Mouse (Mus musculus) CD4-positive, CD25-positive, alpha-beta regulatory T cell, adult 2 months (primary cell): ENCODE data around the gene Myo16.

Source experiments
- DNase-seq: peaks from one replicate; pipeline ENCODE4 v3.0.0-alpha.2; 2012; ENCODE audit warnings: low read depth, low spot score

Gene Myo16

DNA sequence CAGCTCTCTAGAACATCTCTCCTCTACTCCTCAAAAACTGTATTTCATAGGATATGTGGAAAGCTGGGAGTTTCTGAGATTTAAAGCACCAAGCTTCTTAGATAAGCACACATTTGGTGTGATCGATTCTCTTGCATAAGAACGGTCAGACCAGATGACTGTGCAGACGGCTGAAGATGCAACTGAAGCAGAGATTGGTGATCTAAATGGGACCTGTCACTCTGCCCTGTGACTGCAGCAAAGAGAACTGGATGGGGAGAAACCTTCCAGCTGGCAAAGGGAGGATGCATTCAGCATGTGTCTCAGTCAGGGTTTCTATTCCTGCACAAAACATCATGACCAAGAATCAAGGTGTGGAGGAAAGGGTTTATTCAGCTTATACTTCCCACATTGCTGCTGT is 318.7 kb downstream of the Myo16 start:
- no peak for DNase-seq

DNA sequence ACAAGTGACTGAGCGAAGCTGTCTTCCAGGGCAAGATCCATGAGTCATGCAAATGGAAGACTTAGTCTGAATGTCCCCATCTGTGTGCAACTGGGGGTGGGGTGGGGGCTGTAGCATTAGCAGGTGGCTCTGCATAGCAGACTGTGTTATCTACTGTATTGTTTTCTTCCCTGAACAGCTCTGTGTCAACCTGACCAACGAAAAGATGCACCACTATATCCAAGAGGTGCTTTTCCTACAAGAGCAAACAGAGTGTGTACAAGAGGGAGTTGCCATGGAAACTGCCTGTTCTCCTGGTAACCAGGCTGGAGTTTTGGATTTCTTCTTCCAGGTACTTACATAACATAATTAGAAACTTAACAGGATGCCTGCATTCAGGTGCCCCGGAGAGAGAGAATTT is 320.7 kb downstream of the Myo16 start:
- no peak for DNase-seq

DNA sequence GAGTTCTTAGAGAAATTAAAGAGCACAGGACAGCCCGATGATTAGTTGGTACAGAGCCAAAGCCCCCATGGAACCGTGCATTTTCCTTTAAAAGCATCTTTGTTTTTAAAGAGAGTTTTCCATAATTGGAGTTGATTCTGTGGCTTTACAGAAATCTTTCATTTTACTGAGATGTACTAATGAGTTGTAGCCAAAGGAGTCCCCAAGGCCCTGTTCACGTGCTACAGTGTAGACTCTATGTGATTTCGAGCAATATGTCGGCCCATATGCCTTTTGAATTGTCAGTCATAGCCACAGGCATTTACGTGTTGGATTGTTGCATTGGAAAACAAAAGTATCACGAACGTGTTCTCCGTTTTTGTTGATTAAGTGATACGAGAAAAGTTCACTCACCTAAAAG is 325.3 kb downstream of the Myo16 start:
- no peak for DNase-seq

DNA sequence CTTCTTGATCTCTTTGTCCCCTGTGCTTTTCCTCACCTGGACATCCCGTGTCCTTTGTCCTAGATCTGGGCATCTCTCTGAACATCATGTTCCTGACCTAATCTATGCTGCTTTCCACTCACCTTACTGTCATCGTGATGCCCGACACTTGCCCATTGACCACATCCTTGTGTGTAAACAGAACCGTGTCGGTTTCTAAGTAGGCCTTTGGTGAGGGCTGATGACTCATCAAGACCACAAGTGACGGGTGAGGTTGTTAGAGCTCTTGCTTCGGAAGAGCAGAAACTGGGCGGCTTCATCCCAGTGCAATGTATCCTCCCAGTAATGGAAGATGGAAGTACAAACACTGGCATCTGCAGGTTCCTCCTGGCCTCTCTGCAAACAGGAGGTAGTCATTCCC is 327.1 kb downstream of the Myo16 start:
- peak; percentile 9 for DNase-seq

DNA sequence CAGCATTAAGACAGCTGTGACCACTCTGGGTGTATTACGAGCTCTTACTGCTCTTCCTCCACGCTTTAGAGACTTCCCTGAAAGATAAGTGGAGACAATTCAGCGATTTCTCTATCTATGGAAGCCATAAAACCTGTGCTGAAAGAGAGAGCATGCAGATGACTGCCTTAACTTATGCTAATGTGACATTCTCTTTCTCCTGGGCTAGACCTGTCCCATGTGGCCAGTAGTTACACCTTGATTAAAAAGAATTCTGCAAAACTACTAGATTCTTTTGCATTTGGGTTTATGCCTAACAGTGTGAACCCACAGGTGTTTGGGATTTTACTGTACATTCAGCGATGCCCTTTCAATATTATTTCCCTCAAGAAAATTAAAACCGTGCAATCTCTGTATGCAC is 328.4 kb downstream of the Myo16 start:
- no peak for DNase-seq

DNA sequence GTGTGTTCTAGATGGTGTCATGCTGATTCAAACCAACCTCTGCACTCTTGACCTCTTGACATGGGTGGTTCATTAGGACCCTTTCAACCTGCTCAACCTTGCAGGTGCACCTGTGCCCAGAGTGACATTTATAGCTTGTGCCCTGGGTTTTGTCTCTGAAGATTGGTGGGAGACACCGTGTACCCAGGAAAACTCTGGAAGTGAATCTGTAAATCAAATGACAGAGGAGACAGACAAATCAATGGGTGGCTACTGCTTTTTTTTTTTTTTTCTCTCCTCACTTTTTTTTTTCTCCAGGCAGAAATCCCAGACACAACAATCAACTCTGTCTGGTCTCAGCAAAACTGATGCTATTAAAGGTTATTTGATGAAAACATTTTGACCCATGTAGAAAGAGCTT is 329.2 kb downstream of the Myo16 start:
- DNase-seq = no peak

DNA sequence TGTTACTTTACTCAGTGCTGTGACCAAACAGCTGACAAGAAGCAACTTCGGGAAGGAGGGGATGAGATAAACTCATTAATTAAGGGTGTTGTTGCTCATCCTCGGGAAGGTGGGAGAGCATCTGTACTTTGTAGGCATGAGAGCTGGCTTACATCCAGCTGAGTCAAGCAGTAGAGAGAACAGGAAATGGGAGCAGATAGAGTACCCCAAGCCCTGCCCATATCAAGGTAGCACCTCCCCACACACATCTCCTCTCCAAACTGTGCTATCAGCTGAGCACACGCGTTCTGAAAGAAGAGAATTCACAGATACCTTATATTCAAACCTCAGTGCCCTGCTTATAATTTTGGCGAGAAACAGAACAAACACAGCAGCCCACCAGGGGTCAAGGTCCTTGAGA is 330.1 kb downstream of the Myo16 start:
- DNase-seq = no peak

DNA sequence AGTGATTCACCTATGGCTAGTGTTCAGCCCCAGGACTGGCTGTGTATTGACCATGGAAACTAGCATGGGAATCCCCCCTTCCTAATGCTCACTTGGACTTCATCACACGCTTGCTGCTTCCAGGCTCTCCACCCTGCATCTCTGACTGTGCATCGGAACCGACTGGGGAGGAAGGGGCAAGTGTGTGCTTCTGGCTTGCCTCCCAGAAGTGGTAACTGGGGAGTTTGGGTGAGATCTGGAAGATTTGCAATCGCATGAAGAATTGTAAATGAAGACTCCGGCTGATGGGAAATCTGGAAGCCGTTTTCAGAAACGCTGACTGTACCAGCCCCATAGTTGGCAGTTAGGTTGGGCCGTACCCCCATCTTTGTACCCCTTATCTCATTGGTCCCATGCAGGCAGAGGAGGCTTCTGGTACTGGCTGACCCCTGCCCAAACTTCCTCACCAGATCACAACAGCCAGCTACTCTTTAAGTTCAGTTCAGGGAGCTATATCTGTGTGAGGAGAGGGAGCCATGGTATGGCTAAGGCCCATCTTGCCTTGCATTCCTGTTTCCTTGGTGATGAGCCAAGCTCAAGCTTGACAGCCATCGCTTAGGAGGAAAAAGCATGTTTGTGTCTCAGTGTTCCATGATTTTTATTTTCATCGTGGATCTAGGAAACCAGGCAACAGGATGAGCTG is 336.2 kb downstream of the Myo16 start:
- DNase-seq = no peak

DNA sequence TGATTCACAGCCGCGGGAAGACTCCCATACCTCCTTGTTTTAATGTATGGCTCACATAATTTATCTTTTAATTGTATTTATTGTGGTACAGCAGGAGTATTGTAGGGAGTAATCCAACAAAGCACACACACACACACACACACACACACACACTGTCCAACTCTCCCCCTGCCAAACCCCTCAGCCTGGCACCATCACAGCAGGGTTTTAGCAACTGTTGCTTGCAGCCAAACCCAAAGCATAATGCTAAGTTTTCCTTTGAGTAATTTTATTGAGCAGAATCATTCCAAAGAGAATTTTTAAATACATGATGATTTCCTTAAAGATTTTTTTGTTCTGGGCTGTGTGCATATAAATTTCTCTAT is 336.7 kb downstream of the Myo16 start:
- no peak for DNase-seq

DNA sequence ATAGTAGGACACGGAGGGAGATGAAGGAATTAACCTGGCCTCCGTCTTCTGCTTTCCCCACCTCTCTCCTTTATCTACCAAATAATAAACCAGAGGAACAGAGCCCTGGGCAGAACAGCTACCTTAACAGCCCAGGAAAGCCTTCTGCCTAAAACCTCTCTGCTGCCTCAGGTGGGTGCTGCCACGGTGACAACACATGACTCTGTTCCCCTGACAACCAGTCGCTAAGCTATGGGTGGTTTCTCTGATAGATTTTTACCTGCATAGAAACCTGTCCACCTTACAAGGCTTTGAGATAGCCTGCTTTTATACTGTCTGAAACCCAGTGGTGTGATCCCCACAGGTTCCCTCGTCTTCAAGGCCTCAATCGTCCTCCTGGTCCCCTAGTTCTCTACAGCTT is 337.2 kb downstream of the Myo16 start:
- no peak for DNase-seq

DNA sequence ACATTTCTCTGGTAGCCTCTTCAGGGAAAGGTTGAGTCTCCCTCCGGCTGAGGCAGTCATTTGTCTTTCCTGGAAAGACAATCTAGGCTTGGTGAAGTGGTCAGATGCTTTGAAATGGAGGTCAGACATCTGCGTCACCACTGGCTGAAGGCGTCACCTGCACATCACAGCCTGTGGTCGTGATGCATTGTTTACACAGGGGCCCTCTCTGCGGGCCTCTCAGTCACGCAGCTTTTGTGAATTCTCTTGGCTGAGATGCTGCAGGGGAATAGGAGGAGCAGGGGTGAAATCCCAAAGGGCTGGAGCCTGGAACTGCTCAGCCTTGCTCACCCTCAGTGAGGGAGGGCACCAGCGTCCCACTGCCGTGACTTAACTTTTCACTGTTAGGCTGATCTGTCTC is 346.1 kb downstream of the Myo16 start:
- no peak for DNase-seq

DNA sequence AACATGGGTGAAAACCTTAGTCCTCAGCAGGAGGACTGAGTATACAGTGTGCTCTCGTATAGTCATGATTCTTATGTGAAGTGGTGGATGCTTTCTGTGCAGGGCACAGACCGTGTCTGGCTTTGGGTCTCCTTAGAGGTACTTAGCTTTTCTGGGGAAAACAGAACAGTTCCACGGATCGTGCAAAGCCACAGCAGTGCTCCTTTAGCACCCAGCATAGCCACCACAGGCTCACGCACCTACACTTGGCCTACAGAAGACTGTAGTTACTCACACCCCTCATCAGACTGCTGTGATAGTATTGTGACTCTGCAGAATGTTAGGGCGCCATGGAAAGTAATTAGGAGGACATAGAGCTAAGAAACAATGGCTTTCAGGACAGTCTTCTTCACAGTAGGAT is 346.8 kb downstream of the Myo16 start:
- no peak for DNase-seq

DNA sequence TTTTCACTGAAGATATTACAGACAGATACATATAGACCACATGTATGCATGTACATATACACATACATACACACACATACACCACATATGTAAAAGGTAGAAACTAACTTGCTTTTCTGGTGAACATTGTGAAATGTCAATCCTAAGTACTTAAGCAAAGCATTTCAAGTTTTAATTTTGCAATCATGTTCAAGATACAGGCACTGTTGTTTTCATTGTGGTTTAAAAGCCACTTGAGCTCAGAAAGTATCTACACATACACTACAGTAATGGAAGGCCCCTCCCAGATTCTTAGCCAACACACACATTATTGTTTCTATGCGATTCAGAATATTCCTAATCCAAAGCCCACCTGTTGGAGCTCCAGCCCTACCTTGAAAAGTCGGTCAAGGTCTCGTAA is 348.0 kb downstream of the Myo16 start:
- DNase-seq = no peak

DNA sequence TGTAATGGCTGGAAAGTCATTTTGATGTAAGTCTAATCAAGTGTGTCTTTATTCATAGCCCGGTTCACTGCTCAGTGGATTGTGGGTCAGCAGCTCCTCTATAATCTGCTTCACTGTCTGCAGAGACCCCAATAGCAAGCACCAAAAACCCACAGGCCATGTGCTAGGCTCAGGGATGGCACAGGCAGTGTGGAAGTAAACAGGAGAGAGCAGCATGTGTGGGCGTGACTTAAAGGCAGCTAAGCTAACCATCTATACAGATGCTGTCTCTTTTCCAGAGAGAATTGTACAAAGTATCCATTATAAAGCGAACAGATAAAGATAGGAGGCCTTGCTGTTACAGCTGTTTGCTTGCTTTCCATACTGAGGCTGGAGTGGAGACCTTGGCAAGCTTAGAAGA is 358.4 kb downstream of the Myo16 start:
- no peak for DNase-seq

DNA sequence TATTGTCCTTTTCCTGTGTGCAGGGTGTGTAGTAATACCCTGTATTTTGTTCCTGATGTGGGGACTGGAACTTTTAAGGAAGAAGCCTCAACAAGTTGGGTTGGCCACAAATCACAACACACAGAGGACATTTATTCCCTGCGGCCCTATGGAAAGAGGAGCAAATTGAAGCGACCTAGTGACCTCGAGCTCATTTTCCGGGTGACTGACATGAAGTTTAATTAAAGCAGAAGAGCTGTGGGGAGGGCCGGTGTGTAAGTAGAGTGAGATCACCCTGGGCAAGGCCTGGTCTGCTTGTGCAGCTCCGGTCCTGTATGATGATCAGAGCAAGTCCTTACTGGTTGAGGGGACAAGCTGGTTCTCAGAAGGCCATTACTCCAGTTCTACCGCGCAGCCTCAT is 363.7 kb downstream of the Myo16 start:
- DNase-seq = no peak

DNA sequence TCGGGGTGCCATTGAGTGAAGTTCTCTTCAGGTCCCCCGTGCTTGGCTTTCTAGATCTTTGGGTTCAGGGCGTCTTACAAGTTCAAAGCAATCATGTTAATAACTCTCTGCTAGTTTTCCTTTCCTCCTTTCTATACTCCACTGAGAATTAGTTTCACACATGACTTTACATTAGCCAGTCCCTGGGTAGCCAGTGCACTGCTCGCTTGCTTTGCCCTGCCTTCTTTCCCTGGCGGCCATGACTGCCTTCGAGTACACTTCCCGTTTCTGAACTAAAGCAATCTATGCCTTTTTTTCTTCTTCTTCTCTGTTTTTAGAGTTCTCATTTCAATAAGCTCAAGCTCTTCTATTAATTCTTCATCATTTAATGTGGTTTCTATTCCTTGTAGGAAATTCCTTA is 365.6 kb downstream of the Myo16 start:
- no peak for DNase-seq

DNA sequence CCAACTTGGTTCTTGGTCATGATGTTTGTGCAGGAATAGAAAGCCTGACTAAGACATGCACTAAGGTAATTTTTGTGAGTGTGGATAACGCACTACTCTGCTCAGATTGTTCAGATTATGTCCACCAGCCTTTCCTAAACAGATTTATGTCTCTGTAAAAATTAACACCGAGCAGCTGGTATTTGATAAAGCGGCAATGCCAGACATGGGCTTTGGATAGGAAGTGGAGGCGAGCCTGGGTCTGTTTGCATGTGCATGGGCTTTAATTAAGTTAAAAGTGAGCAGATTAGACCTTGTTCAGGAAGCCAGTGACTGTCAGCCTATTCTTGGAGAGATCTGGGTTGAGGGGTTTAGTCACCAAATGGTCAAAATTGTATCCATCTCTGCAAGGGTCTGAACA is 367.8 kb downstream of the Myo16 start:
- no peak for DNase-seq

DNA sequence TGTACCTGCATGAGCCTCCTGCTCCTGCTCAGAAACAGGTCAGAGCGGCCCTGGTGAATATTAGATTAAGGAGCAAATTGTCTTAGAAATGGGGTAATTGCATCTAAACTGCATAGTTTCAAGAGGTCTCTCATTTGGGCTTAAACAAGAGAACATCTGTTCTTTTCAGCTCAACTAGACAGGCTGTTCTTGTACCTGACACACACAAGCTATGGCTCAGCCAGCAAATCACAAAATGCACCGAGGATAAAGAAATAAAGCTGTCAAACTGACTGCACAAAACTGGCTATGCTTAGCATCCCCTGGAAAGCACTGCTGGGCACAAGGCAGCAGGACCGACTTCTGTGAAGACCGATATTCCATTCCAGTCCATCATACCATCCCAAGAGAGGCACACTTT is 372.0 kb downstream of the Myo16 start:
- DNase-seq = no peak

DNA sequence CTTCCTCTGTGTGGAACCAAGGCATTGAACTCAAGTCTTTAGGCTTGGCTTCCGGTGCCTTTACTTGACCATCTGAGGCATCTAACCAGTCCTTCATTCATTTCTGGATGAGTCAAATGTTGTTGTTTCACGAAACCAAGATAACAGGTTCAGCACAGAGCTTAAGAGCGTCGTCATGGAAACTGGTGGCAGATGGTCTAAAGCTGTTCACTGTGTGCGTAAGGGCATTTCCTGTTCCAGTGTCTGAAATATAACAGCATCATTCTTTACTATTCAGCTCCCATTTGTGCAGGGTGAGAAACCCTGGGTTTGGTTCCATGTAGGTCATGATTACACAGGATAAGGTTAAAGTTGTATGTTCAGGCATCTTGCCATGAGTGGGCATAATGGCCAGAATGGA is 372.9 kb downstream of the Myo16 start:
- DNase-seq = no peak

DNA sequence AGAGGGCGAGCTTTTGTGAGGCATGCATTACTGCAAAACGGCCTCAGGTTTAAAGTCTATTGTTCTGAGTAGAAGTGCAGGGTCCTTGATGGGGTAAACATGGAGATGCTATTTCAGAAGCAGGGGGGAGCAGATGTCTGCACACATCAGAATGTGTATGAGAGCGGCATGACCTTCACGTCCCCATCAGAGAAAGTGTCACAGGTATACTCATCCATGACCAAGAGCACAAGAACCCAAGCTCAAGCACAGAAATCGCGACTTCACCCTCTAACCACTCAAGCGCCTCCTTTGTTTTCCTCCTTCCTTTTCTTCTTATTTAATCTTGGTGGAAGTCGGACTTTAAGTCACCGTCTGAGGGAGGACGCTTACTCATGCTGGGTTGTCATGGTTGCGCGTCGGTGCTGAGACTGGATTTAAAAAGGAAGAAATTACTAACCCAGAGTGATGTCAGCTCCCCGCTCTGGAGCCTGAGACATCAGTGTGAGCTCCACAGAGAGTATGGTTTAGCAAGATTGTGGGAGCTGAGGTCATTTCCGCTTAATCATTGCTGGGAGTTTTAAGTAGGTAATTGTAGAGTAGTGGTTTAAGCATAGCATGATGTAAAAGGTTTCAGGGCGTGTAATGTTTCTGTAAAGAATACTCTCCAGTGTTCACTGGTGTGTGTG is 381.0 kb downstream of the Myo16 start:
- DNase-seq = peak; percentile 7

DNA sequence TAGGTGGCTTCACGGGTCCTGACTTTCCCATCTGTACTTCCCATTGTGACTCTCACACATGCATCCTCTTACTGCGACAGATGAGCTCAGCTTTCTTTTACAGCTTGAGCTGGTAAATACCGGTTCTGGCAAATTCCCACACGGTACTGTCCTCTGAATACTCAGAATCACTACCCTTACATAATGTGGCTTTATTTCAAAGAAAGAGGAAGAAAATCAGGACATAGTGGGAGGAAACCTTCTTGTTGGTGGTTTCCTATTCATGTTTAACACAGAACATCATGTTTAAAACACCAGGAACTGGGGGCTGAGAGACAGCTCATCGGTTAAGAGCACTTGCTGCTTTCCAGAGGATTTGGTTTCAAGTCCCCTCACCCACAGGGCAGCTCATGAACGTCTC is 384.6 kb downstream of the Myo16 start:
- no peak for DNase-seq

DNA sequence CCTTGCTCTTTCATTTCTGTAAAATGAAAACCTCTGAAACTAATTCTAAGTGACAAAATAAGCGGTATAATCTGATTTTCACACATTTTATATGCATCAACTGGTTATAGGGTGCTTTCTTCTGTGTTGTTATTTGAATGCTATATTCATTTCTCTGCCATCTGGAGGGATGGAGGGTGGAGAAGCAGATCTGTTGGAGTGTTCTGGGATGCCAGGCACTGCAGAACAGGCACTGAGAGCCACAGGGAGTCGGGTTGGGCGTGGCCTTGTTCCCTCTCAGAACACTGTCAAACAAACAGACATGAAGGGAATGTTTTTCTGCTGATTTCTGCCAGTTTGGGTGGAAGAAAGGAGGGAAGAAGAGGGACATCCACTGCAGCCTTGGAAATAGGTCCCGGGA is 386.0 kb downstream of the Myo16 start:
- DNase-seq = no peak

DNA sequence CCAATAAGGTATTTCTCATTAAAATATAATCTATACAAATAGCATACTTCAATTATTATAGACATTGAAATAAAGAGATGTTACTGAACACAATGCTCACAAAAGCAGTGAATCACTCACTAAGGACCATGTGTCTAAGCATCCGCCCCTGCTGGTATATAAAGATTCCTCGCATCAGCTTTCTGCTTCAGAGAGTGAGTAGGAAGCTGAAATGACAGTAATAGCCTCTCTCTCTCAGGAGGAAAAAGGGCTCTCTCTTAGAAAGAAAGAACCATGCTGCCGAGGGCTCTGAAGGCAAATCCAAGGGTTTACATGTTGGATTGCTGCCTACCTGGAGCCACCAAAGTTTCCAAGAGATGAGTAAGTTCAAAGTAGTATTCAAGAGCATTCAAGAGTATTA is 392.2 kb downstream of the Myo16 start:
- DNase-seq = no peak

DNA sequence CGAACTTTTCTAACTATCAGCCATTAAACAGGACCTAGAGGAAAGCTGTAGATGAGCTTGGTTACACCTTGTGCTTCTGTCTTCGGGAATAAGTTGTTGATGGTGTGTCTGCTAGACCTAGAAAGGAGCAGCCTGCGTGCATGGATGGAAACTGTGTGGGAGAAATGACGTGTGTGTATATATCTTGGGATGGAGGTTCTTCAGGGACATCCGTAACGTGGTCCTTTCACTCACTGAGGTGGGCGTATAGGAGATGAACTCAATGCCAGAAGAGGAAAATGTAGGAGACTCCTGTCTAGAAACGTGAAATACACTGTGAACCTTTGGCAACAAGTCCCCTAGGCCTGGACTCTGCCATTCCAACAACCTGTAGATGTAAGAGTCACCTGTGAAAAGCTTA is 392.8 kb downstream of the Myo16 start:
- DNase-seq = no peak
